ENCODE assay signal across 13 mouse cellular contexts in genomic region chr11:76857111-76857510, GRCm38 (mm10). TPM values are rescaled to one million over a fixed set of nuclear protein-coding genes. Genes with fewer than 3 reads are reported as not detected.
DNase-seq lines count a peak whose midpoint lies in the region; ATAC-seq and TF ChIP-seq lines count a peak whose summit lies in the region.
"Had no signal": no experiment of that assay in that cellular context is flagged by ENCODE, and none has a peak within 500 bp of the region (broad histone marks: within the 10 kb centered on the region; RNA-seq: fewer than 3 reads in every experiment).

No protein-coding gene starts in this region.

- no peak overlapping the region for H3K9ac ChIP-seq in MEL (ENCODE audit: control insufficient read depth, low read depth, low read length, poor library complexity, severe bottlenecking)
- no peak overlapping the region for H3K9ac ChIP-seq in heart, embryonic 13.5 days
- H3K9ac ChIP-seq: limb, embryonic 12.5 days; midbrain, embryonic 12.5 days; stomach, embryonic 15.5 days had no signal

- peak in 1 of 2 experiments; percentile 19; a peak in 2 of 4 replicates for TF ChIP-seq EP300 in MEL (IDR thresholded peaks at IDR 0.05; ENCODE audit: low read depth in 1 of 2, low read length in 2 of 2)

- TF ChIP-seq RAD21 in MEL (IDR thresholded peaks at IDR 0.05; ENCODE audit: low read depth, low read length) = peak; percentile 25

- WGBS in heart, embryonic 13.5 days = 26% methylated on average over 7 of the region's 7 CpGs

- DNase-seq in cerebellum, postnatal 25 days = peak; percentile 39 to 60
- DNase-seq in cerebellum, adult 9-11 months = no peak
- peak; percentile 63 for DNase-seq in MEL (ENCODE audit: low read depth, low spot score)
- peak; percentile 31 to 62 for DNase-seq in lung, postnatal 4 days
- DNase-seq in urinary bladder, postnatal 25 days (ENCODE audit: low spot score) = no peak
- DNase-seq in kidney, postnatal 10 days = no peak

- no peak overlapping the region for H3K4me3 ChIP-seq in MEL (ENCODE audit: control insufficient read depth in 1 of 2, insufficient read depth in 1 of 2, low read depth in 2 of 2, low read length in 2 of 2)
- H3K4me3 ChIP-seq in heart, embryonic 13.5 days = no peak overlapping the region
- H3K4me3 ChIP-seq: limb, embryonic 12.5 days; midbrain, embryonic 12.5 days; stomach, embryonic 15.5 days had no signal

- H3K4me1 ChIP-seq in MEL (ENCODE audit: control insufficient read depth in 1 of 2, insufficient read depth in 2 of 2, low read length in 2 of 2) = peaks cover 0 to 18% of the 10 kb centered on the region in 2 experiments; a peak in 3 of 4 replicates
- H3K4me1 ChIP-seq in heart, embryonic 13.5 days = peaks cover 52% of the 10 kb centered on the region
- H3K4me1 ChIP-seq: limb, embryonic 12.5 days had no signal

- no peak overlapping the region for H3K27ac ChIP-seq in MEL (ENCODE audit: control insufficient read depth, low read depth, low read length)
- peak overlapping the region; percentile 75 for H3K27ac ChIP-seq in heart, embryonic 13.5 days (replicated peaks)
- H3K27ac ChIP-seq: kidney, postnatal 0 days; limb, embryonic 12.5 days; midbrain, embryonic 12.5 days; stomach, embryonic 15.5 days had no signal

- H3K36me3 ChIP-seq in MEL (ENCODE audit: control insufficient read depth in 1 of 2, insufficient read depth in 2 of 2, low read length in 2 of 2) = peaks cover 0 to 7% of the 10 kb centered on the region in 2 experiments; a peak in 2 of 4 replicates
- no peaks in the 10 kb centered on the region for H3K36me3 ChIP-seq in heart, embryonic 13.5 days
- H3K36me3 ChIP-seq: limb, embryonic 12.5 days; midbrain, embryonic 12.5 days; stomach, embryonic 15.5 days had no signal

- H3K4me2 ChIP-seq in heart, embryonic 13.5 days = no peak overlapping the region
- H3K4me2 ChIP-seq: limb, embryonic 12.5 days; midbrain, embryonic 12.5 days; stomach, embryonic 15.5 days had no signal

- no peak for ATAC-seq in heart, embryonic 13.5 days (ENCODE audit: extremely low read depth, insufficient number of reproducible peaks, low FRiP score, low TSS enrichment)
- ATAC-seq in granulocyte monocyte progenitor cell, adult 5-6 weeks (replicated peaks; ENCODE audit: poor library complexity, severe bottlenecking) = no peak

- no peaks in the 10 kb centered on the region for H3K79me2 ChIP-seq in MEL (ENCODE audit: control insufficient read depth, insufficient read depth, low read length, poor library complexity)

- TF ChIP-seq POLR2A in MEL (IDR thresholded peaks at IDR 0.05; ENCODE audit: control insufficient read depth in 1 of 2, insufficient read depth in 1 of 2, low read depth in 1 of 2, low read length in 2 of 2, poor library complexity in 1 of 2) = no peak

- TF ChIP-seq CTCF in MEL (IDR thresholded peaks at IDR 0.05 in 2 of 3, conservative IDR thresholded peaks at IDR 0.05 in 1 of 3; ENCODE audit: control insufficient read depth in 1 of 3, insufficient read depth in 1 of 3, low read depth in 2 of 3, low read length in 3 of 3, poor library complexity in 1 of 3, severe bottlenecking in 1 of 3) = 0 out of 6 replicates have a peak, but pooled peaks of 2 of the 3 experiments have one; percentile 14 to 20

- no peaks in the 10 kb centered on the region for H3K9me3 ChIP-seq in MEL (replicated peaks; ENCODE audit: insufficient read depth, low read length)
- H3K9me3 ChIP-seq in heart, embryonic 13.5 days = no peaks in the 10 kb centered on the region
- H3K9me3 ChIP-seq: limb, embryonic 12.5 days; midbrain, embryonic 12.5 days; stomach, embryonic 15.5 days had no signal

- peaks cover 2 to 4% of the 10 kb centered on the region in 2 experiments; a peak in 3 of 4 replicates for H3K27me3 ChIP-seq in MEL (ENCODE audit: control insufficient read depth in 1 of 2, insufficient read depth in 2 of 2, low read length in 2 of 2)
- no peaks in the 10 kb centered on the region for H3K27me3 ChIP-seq in heart, embryonic 13.5 days (replicated peaks)
- H3K27me3 ChIP-seq: limb, embryonic 12.5 days; midbrain, embryonic 12.5 days; stomach, embryonic 15.5 days had no signal

TF ChIP-seq in MEL, 35 proteins besides CTCF, POLR2A, EP300 and RAD21:
- 0 out of 2 replicates have a peak, but pooled peaks have one; percentile 27 for TF ChIP-seq MYC (IDR thresholded peaks at IDR 0.05; ENCODE audit: low read depth, low read length)
- TF ChIP-seq BHLHE40 (IDR thresholded peaks at IDR 0.05; ENCODE audit: borderline replicate concordance, low read depth, low read length) = no peak
- TF ChIP-seq RCOR1 (IDR thresholded peaks at IDR 0.05; ENCODE audit: low read depth, low read length) = 0 out of 2 replicates have a peak, but pooled peaks have one; percentile 25
- peak; percentile 11; the same call in 1 of the 2 replicates for TF ChIP-seq SMC3 (IDR thresholded peaks at IDR 0.05; ENCODE audit: low read depth, low read length)
- TF ChIP-seq SIN3A (IDR thresholded peaks at IDR 0.05; ENCODE audit: low read length) = 0 out of 2 replicates have a peak, but pooled peaks have one; percentile 29
- TF ChIP-seq ZC3H11A (IDR thresholded peaks at IDR 0.05; ENCODE audit: low read depth, low read length) = no peak
- peak; percentile 68; the same call in 1 of the 2 replicates for TF ChIP-seq MEF2A (IDR thresholded peaks at IDR 0.05; ENCODE audit: extremely low read depth, insufficient replicate concordance, low read depth, low read length, poor library complexity, severe bottlenecking)
- TF ChIP-seq ETS1 (IDR thresholded peaks at IDR 0.05; ENCODE audit: low read depth, low read length) = peak; percentile 59; the same call in 1 of the 2 replicates
- peak; percentile 70 for TF ChIP-seq GATA1 (IDR thresholded peaks at IDR 0.05; ENCODE audit: low read depth, low read length)

RNA-seq across cellular contexts. Expression of gene Cpd, which starts 10.3 kb away (rescaled TPM):
- total RNA-seq in MEL (2012; rRNA removed) = 9.1 and 14.6 TPM in 2 replicates
- polyA plus RNA-seq in MEL (2012; ENCODE audit: insufficient read depth in 1 of 2, insufficient read length in 2 of 2, low read depth in 1 of 2, low replicate concordance in 2 of 2, missing spikeins in 1 of 2) = 1 to 10 TPM in 1 of 2 experiments, not detected in 1; 7.5 TPM
- polyA plus RNA-seq in heart, embryonic 13.5 days (2015; fragmentation: Nextera tagmentation; extraction: Ambion mirVana) = 10.8 and 11.0 TPM in 2 replicates
- 13.1 and 13.5 TPM in 2 replicates for total RNA-seq in granulocyte monocyte progenitor cell, adult 5-6 weeks (2014; fragmentation: Nextera tagmentation)
- 21.1 and 22.2 TPM in 2 replicates for total RNA-seq in granulocyte monocyte progenitor cell, adult 5-6 weeks (2017)

RNA-seq across cellular contexts. Expression of gene Tmigd1, which starts 44.8 kb away (rescaled TPM):
- total RNA-seq in MEL (2012; rRNA removed) = not detected in 2 replicates
- polyA plus RNA-seq in MEL (2012; ENCODE audit: insufficient read depth in 1 of 2, insufficient read length in 2 of 2, low read depth in 1 of 2, low replicate concordance in 2 of 2, missing spikeins in 1 of 2) = not detected
- polyA plus RNA-seq in heart, embryonic 13.5 days (2015; fragmentation: Nextera tagmentation; extraction: Ambion mirVana) = 0.14 and 0.15 TPM in 2 replicates
- not detected in 2 replicates for total RNA-seq in granulocyte monocyte progenitor cell, adult 5-6 weeks (2014; fragmentation: Nextera tagmentation)
- not detected in 2 replicates for total RNA-seq in granulocyte monocyte progenitor cell, adult 5-6 weeks (2017)
- polyA plus RNA-seq: brain, embryonic 14.5 days; limb, embryonic 12.5 days; midbrain, embryonic 12.5 days had no signal

Comparison
In these comparisons a context has a peak if more than half of its experiments do, and no peak if none do; other contexts are left out.
1. DNase-seq: peak in cerebellum, postnatal 25 days (2 of 2), MEL (single experiment) and lung, postnatal 4 days (2 of 2); none in cerebellum, adult 9-11 months (single experiment), urinary bladder, postnatal 25 days (single experiment) and kidney, postnatal 10 days (single experiment).